Mouse (Mus musculus): Measurements from ENCODE around the gene Hist1h2ae. TPM values are rescaled to one million over a fixed set of nuclear protein-coding genes. Genes with fewer than 3 reads are reported as not detected.
A peak's percentile ranks its signal among the peaks of the same experiment; 100 is the strongest.
"Not testable (repeated sequence)": the region's sequence is repeated elsewhere in the genome, so short reads cannot be mapped to it uniquely, and the experiment has no call there.

The Hist1h2ae gene
- polyA plus RNA-seq, 1 experiment from 2014 or later, result 12.5 TPM

DNA sequence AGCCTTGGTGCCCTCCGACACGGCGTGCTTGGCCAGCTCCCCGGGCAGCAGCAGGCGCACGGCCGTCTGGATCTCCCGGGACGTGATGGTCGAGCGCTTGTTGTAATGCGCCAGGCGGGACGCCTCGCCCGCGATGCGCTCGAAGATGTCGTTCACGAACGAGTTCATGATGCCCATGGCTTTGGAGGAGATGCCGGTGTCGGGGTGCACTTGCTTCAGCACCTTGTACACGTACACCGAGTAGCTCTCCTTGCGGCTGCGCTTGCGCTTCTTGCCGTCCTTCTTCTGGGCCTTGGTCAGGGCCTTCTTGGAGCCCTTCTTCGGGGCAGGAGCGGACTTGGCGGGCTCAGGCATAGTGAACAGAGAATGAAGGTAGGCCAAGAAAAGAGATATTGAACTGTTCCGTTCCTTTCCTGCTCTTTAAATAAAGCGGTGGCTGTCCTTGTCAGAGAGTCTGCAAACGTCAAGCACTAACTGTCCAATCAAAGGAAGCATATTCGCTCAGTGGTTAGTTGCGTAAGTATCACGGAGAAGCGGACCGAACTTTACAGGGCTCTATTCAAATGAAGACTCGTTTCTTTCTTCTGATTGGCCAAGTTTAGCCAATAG is 27.9 kb downstream of the Hist1h2ae start, which contains the start of gene Hist1h2bh:
Gene Hist1h2bh, minus strand, starts transcription at position 394 of the 609 bp plus-strand sequence.
- H3K4me3 ChIP-seq (replicated peaks), result peak within 1 kb of the TSS; percentile 52
- not testable (repeated sequence) for H3K9me3 ChIP-seq (replicated peaks); H3K4me1 ChIP-seq; H3K36me3 ChIP-seq; H3K27me3 ChIP-seq (replicated peaks)
- WGBS, result 1% methylated on average over 39 of the region's 42 CpGs
- ATAC-seq (ENCODE audit: low FRiP score), result peak; percentile 90
- peak within 1 kb of the TSS; percentile 67 for H3K4me2 ChIP-seq
- peak within 1 kb of the TSS; percentile 49 for H3K9ac ChIP-seq (replicated peaks)
- peak within 1 kb of the TSS; percentile 88 for H3K27ac ChIP-seq (replicated peaks)

- not testable (repeated sequence) for H3K27me3 ChIP-seq (replicated peaks); H3K9me3 ChIP-seq (replicated peaks); H3K4me1 ChIP-seq; H3K36me3 ChIP-seq; ATAC-seq (ENCODE audit: low FRiP score)
- H3K27ac ChIP-seq (replicated peaks), result peak overlapping the region; percentile 75
- H3K9ac ChIP-seq (replicated peaks), result peak overlapping the region; percentile 49
- peak overlapping the region; percentile 42 for H3K4me3 ChIP-seq (replicated peaks)
- 4% methylated on average over 3 of the region's 3 CpGs for WGBS
- H3K4me2 ChIP-seq, result peak overlapping the region; percentile 67
Observed at GRCm38 (mm10) chr13:23542225-23542980, 28.6 kb downstream of the Hist1h2ae start.

GRCm38 (mm10) chr13:23541497-23541896 is 29.5 kb downstream of the Hist1h2ae start:
- Histone ChIP-seq H3K4me2 (no peak overlapping the region), H3K9ac (replicated peaks) (no peak overlapping the region), H3K4me3 (replicated peaks) (no peak overlapping the region), H3K4me1 (peaks cover 5% of the 10 kb centered on the region), H3K9me3 (replicated peaks) (no peaks in the 10 kb centered on the region), H3K27me3 (replicated peaks) (no peaks in the 10 kb centered on the region), H3K27ac (replicated peaks) (no peak overlapping the region), H3K36me3 (no peaks in the 10 kb centered on the region)
- 94% methylated on average over 3 of the region's 3 CpGs for WGBS
- ATAC-seq (ENCODE audit: low FRiP score), result no peak

GRCm38 (mm10) chr13:23539821-23540220 is 31.2 kb downstream of the Hist1h2ae start:
- not testable (repeated sequence) for ATAC-seq (ENCODE audit: low FRiP score); H3K27ac ChIP-seq (replicated peaks); H3K4me2 ChIP-seq; H3K9me3 ChIP-seq (replicated peaks); H3K9ac ChIP-seq (replicated peaks); H3K4me1 ChIP-seq; H3K36me3 ChIP-seq; H3K27me3 ChIP-seq (replicated peaks); H3K4me3 ChIP-seq (replicated peaks)
- WGBS, result 73% methylated on average over 1 of the region's 1 CpGs

- H3K4me3 ChIP-seq (replicated peaks), result no peak overlapping the region
- H3K36me3 ChIP-seq, result no peaks in the 10 kb centered on the region
- no peaks in the 10 kb centered on the region for H3K9me3 ChIP-seq (replicated peaks)
- no peaks in the 10 kb centered on the region for H3K27me3 ChIP-seq (replicated peaks)
- no peak overlapping the region for H3K27ac ChIP-seq (replicated peaks)
- no peak overlapping the region for H3K9ac ChIP-seq (replicated peaks)
- H3K4me1 ChIP-seq, result peaks cover 17% of the 10 kb centered on the region
- H3K4me2 ChIP-seq, result no peak overlapping the region
- ATAC-seq (ENCODE audit: low FRiP score), result no peak
- WGBS, result 74% methylated on average over 5 of the region's 5 CpGs
Observed at GRCm38 (mm10) chr13:23538249-23538648, 32.8 kb downstream of the Hist1h2ae start.

GRCm38 (mm10) chr13:23537006-23537710 is 33.9 kb downstream of the Hist1h2ae start:
- Histone ChIP-seq H3K9ac (replicated peaks) (no peak overlapping the region), H3K9me3 (replicated peaks) (no peaks in the 10 kb centered on the region), H3K4me3 (replicated peaks) (no peak overlapping the region), H3K4me1 (peaks cover 23% of the 10 kb centered on the region), H3K27me3 (replicated peaks) (no peaks in the 10 kb centered on the region), H3K36me3 (no peaks in the 10 kb centered on the region), H3K27ac (replicated peaks) (no peak overlapping the region), H3K4me2 (no peak overlapping the region; the same call in 1 of the 2 replicates)
- no peak for ATAC-seq (ENCODE audit: low FRiP score)
- 76% methylated on average over 3 of the region's 3 CpGs for WGBS

DNA sequence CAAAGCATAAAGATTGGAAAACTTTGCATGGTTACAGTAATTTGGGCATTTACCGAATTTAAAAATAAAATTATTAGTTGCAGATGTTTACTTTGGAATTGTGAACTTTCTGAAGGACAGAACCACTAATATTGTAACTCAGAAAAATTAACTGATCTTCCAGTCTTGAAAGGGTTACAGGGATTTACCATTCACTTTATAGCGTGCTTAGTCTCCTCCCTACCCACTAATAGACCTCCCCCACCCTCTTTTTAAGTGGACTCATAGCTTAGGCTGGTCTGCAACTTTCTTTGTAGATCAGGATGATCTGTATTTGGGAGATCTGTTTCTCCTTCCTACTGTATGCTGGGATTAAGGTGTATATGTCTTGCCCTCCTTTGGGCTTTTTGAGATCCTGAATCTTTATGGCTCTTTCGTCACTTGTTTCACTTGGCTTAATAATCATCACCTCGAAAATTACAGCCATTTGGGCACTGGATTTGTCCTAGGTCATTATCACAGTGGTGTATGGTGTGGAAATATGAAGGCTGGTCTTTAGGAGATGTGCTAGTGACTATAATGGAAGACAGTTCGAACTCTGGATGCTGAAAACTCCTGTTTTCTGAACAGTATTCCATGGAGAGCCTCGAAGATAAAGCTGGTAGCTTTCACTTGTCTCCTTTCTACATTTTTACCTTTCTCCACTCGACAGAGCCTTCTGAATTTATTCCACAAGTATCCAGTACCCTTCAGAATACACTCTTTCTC is 34.8 kb downstream of the Hist1h2ae start:
- Histone ChIP-seq H3K9ac (replicated peaks) (no peak overlapping the region; the same call in 1 of the 2 replicates), H3K4me3 (replicated peaks) (peak overlapping the region; percentile 14)
- WGBS, result 24% methylated on average over 7 of the region's 7 CpGs

GRCm38 (mm10) chr13:23535137-23536075 is 35.6 kb downstream of the Hist1h2ae start, which contains the start of gene Hist1h3g:
Hist1h3g (plus strand) TSS chr13:23535422.
- Histone ChIP-seq H3K9ac (replicated peaks) (peak within 1 kb of the TSS; percentile 40), H3K4me1 (peaks cover 26% of the 10 kb centered on the region), H3K4me3 (replicated peaks) (peak within 1 kb of the TSS; percentile 56), H3K27ac (replicated peaks) (peak within 1 kb of the TSS; percentile 73), H3K4me2 (peak within 1 kb of the TSS; percentile 87)
- not testable (repeated sequence) for H3K36me3 ChIP-seq; H3K27me3 ChIP-seq (replicated peaks); H3K9me3 ChIP-seq (replicated peaks)
- ATAC-seq (ENCODE audit: low FRiP score), result peak; percentile 88
- WGBS, result under 1% methylated on average over 52 of the region's 62 CpGs

More for the DNA sequence above, 34.8 kb downstream of the Hist1h2ae start:
- Histone ChIP-seq H3K27ac (replicated peaks) (no peak overlapping the region), H3K4me1 (peaks cover 26% of the 10 kb centered on the region), H3K4me2 (peak overlapping the region; percentile 87), H3K9me3 (replicated peaks) (no peaks in the 10 kb centered on the region), H3K36me3 (no peaks in the 10 kb centered on the region), H3K27me3 (replicated peaks) (no peaks in the 10 kb centered on the region)
- ATAC-seq (ENCODE audit: low FRiP score), result no peak

GRCm38 (mm10) chr13:23534368-23535131 is 36.5 kb downstream of the Hist1h2ae start:
- ATAC-seq (ENCODE audit: low FRiP score), result no peak
- peak overlapping the region; percentile 56 for H3K4me3 ChIP-seq (replicated peaks)
- no peaks in the 10 kb centered on the region for H3K36me3 ChIP-seq
- H3K27ac ChIP-seq (replicated peaks), result peak overlapping the region; percentile 73
- peaks cover 31% of the 10 kb centered on the region for H3K4me1 ChIP-seq
- 1% methylated on average over 15 of the region's 15 CpGs for WGBS
- H3K9me3 ChIP-seq (replicated peaks), result no peaks in the 10 kb centered on the region
- no peaks in the 10 kb centered on the region for H3K27me3 ChIP-seq (replicated peaks)
- peak overlapping the region; percentile 36 for H3K9ac ChIP-seq (replicated peaks)
- H3K4me2 ChIP-seq, result peak overlapping the region; percentile 87
